ENCODE assay signal across 9 mouse cellular contexts in the genomic region with DNA sequence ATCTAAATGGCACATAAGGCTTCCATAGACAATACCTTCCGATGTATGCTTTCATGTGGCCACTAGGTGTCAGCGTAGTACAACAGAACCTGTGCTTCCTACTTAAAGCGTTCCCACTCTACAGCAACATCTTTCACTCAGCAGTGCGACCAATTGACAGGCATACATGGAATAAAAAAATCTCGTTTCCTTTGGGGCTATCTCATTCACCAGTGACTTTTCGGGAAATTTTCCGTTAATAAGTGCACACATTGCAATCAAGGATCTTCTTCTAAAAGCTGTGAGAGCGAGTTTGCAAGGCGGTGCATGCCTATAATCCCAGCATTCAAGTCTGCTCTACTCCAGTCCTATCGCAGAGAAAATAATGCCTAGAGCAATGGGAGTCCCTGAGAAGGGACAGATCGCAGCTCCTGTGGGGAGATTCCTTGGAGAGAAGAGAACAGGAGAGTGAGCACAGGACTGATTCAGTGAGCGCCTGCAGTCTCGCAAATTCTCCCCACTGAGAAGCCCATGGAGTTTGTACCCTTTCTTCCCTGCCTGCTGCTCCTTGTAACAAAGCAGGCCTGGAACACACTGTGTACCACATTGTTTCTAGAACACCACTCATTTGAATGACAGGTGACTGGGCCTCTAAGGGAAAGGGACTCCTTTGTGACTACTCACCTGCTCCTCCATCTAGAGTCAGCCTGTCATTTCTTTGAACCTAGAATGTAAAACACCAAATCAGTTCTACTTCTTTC.
A peak's percentile ranks its signal among the peaks of the same experiment; 100 is the strongest.
DNase-seq lines count a peak whose midpoint lies in the region; ATAC-seq and TF ChIP-seq lines count a peak whose summit lies in the region.
"Had no signal": no experiment of that assay in that cellular context is flagged by ENCODE, and none has a peak within 500 bp of the region (broad histone marks: within the 10 kb centered on the region; RNA-seq: fewer than 3 reads in every experiment).

No protein-coding gene starts in this region.

- H3K9ac ChIP-seq in CH12.LX (ENCODE audit: insufficient read depth, low read depth) = no peak overlapping the region
- H3K9ac ChIP-seq in embryonic facial prominence, embryonic 12.5 days = no peak overlapping the region
- peak overlapping the region; percentile 8; the same call in 1 of the 2 replicates for H3K9ac ChIP-seq in heart, embryonic 13.5 days
- H3K9ac ChIP-seq in kidney, embryonic 16.5 days (replicated peaks; ENCODE audit: low read length) = no peak overlapping the region
- H3K9ac ChIP-seq in limb, embryonic 14.5 days (ENCODE audit: low read depth, low read length, severe bottlenecking) = no peak overlapping the region
- H3K9ac ChIP-seq in neural tube, embryonic 13.5 days = peak overlapping the region; percentile 38

- peaks cover 0 to 10% of the 10 kb centered on the region in 2 experiments; a peak in 2 of 4 replicates for H3K4me1 ChIP-seq in CH12.LX (ENCODE audit: control insufficient read depth in 1 of 2, insufficient read depth in 2 of 2)
- no peaks in the 10 kb centered on the region for H3K4me1 ChIP-seq in embryonic facial prominence, embryonic 12.5 days
- no peaks in the 10 kb centered on the region for H3K4me1 ChIP-seq in heart, embryonic 13.5 days
- H3K4me1 ChIP-seq in kidney, embryonic 16.5 days (ENCODE audit: insufficient read depth, low read length) = no peaks in the 10 kb centered on the region
- H3K4me1 ChIP-seq in limb, embryonic 14.5 days (ENCODE audit: control insufficient read depth, insufficient read depth, low read length) = no peaks in the 10 kb centered on the region
- peaks cover 5% of the 10 kb centered on the region for H3K4me1 ChIP-seq in neural tube, embryonic 13.5 days (replicated peaks)

- H3K4me2 ChIP-seq in CH12.LX (ENCODE audit: insufficient read depth, low read depth, poor library complexity, severe bottlenecking) = peak overlapping the region; percentile 32; the same call in 1 of the 2 replicates
- peak overlapping the region; percentile 15; the same call in 1 of the 2 replicates for H3K4me2 ChIP-seq in embryonic facial prominence, embryonic 12.5 days (replicated peaks)
- H3K4me2 ChIP-seq in heart, embryonic 13.5 days = peak overlapping the region; percentile 59
- H3K4me2 ChIP-seq in kidney, embryonic 16.5 days (replicated peaks; ENCODE audit: low read depth, low read length) = peak overlapping the region; percentile 33; the same call in 1 of the 2 replicates
- H3K4me2 ChIP-seq in limb, embryonic 14.5 days (replicated peaks; ENCODE audit: low read depth, low read length, severe bottlenecking) = peak overlapping the region; percentile 21; the same call in 1 of the 2 replicates
- peak overlapping the region; percentile 48 for H3K4me2 ChIP-seq in neural tube, embryonic 13.5 days

- TF ChIP-seq CTCF in CH12.LX (conservative IDR thresholded peaks at IDR 0.05 in 1 of 2, IDR thresholded peaks at IDR 0.05 in 1 of 2; ENCODE audit: low read depth in 2 of 2, low read length in 2 of 2) = peak; percentile 70 to 94

- ATAC-seq in embryonic facial prominence, embryonic 12.5 days (ENCODE audit: insufficient number of reproducible peaks, insufficient read depth, low FRiP score, low TSS enrichment) = no peak
- no peak for ATAC-seq in heart, embryonic 13.5 days (ENCODE audit: extremely low read depth, insufficient number of reproducible peaks, low FRiP score, low TSS enrichment)
- ATAC-seq in kidney, embryonic 16.5 days (ENCODE audit: low FRiP score, low TSS enrichment) = 0 out of 2 replicates have a peak, but pooled peaks have one; percentile 77
- peak; percentile 80; the same call in 1 of the 2 replicates for ATAC-seq in limb, embryonic 14.5 days (ENCODE audit: low FRiP score, low read depth)
- ATAC-seq in neural tube, embryonic 13.5 days (ENCODE audit: low read depth) = peak; percentile 95

- in situ Hi-C loops in CH12.LX (cut with MboI; ENCODE audit: low pct_ligation_motif_present, low pct_unique_long_range_greater_than_20kb, low sequenced_read_pairs) = loop anchor here (5.0 to 25.0 kb wide), 3 partner anchors 102 to 652 kb away; no protein-coding TSS in a partner anchor

- no peak for TF ChIP-seq EP300 in CH12.LX (IDR thresholded peaks at IDR 0.05; ENCODE audit: low read length)

- H3K27me3 ChIP-seq in CH12.LX (replicated peaks) = no peaks in the 10 kb centered on the region
- no peaks in the 10 kb centered on the region for H3K27me3 ChIP-seq in embryonic facial prominence, embryonic 12.5 days
- H3K27me3 ChIP-seq in heart, embryonic 13.5 days (replicated peaks) = peaks cover 3% of the 10 kb centered on the region; the same call in 1 of the 2 replicates
- H3K27me3 ChIP-seq in kidney, embryonic 16.5 days (ENCODE audit: insufficient read depth, low read length) = no peaks in the 10 kb centered on the region
- no peaks in the 10 kb centered on the region for H3K27me3 ChIP-seq in limb, embryonic 14.5 days (ENCODE audit: control insufficient read depth, insufficient read depth, low read length)
- no peaks in the 10 kb centered on the region for H3K27me3 ChIP-seq in neural tube, embryonic 13.5 days
- H3K27me3 ChIP-seq: megakaryocyte, embryonic 14.5 days had no signal

- H3K36me3 ChIP-seq in CH12.LX (replicated peaks in 1 of 2; ENCODE audit: control insufficient read depth in 1 of 2, insufficient read depth in 1 of 2, low read length in 1 of 2) = no peaks in the 10 kb centered on the region
- no peaks in the 10 kb centered on the region for H3K36me3 ChIP-seq in embryonic facial prominence, embryonic 12.5 days
- no peaks in the 10 kb centered on the region for H3K36me3 ChIP-seq in heart, embryonic 13.5 days
- no peaks in the 10 kb centered on the region for H3K36me3 ChIP-seq in kidney, embryonic 16.5 days (ENCODE audit: insufficient read depth, low read length)
- H3K36me3 ChIP-seq in limb, embryonic 14.5 days (ENCODE audit: control insufficient read depth, insufficient read depth, low read length) = no peaks in the 10 kb centered on the region
- H3K36me3 ChIP-seq in neural tube, embryonic 13.5 days = no peaks in the 10 kb centered on the region

- TF ChIP-seq RAD21 in CH12.LX (IDR thresholded peaks at IDR 0.05; ENCODE audit: low read depth, low read length) = no peak; the same call in none of the 2 replicates

- no peak for TF ChIP-seq POLR2A in CH12.LX (IDR thresholded peaks at IDR 0.05; ENCODE audit: low read depth, low read length)
- TF ChIP-seq POLR2A in limb, embryonic 14.5 days (IDR thresholded peaks at IDR 0.05; ENCODE audit: borderline replicate concordance, extremely low read depth, insufficient read depth, insufficient read length) = no peak

- DNase-seq in CH12.LX (ENCODE audit: extremely low read depth) = peak; percentile 80
- DNase-seq in adrenal gland, postnatal 25 days = peak; percentile 28
- DNase-seq in limb, embryonic 14.5 days (ENCODE audit: low spot score) = peak; percentile 83
- DNase-seq in thymus, postnatal 14 days = peak; percentile 61

- WGBS in embryonic facial prominence, embryonic 12.5 days = 19% methylated on average over 13 of the region's 13 CpGs
- 23% methylated on average over 13 of the region's 13 CpGs for WGBS in heart, embryonic 13.5 days
- 21% methylated on average over 13 of the region's 13 CpGs for WGBS in kidney, embryonic 16.5 days
- WGBS in limb, embryonic 14.5 days = 23% methylated on average over 13 of the region's 13 CpGs
- WGBS in neural tube, embryonic 13.5 days = 16% methylated on average over 13 of the region's 13 CpGs

- dilution Hi-C loops in CH12.LX (cut with MboI; ENCODE audit: extremely low pct_ligation_motif_present, extremely low pct_unique_long_range_greater_than_20kb, low sequenced_read_pairs) = no loop called here

- H3K9me3 ChIP-seq in CH12.LX (replicated peaks; ENCODE audit: low read length) = no peaks in the 10 kb centered on the region
- no peaks in the 10 kb centered on the region for H3K9me3 ChIP-seq in embryonic facial prominence, embryonic 12.5 days
- H3K9me3 ChIP-seq in heart, embryonic 13.5 days = no peaks in the 10 kb centered on the region
- no peaks in the 10 kb centered on the region for H3K9me3 ChIP-seq in kidney, embryonic 16.5 days (ENCODE audit: low read length)
- H3K9me3 ChIP-seq in limb, embryonic 14.5 days (ENCODE audit: control insufficient read depth, low read length) = no peaks in the 10 kb centered on the region
- no peaks in the 10 kb centered on the region for H3K9me3 ChIP-seq in neural tube, embryonic 13.5 days
- H3K9me3 ChIP-seq: megakaryocyte, embryonic 14.5 days had no signal

- H3K27ac ChIP-seq in CH12.LX (ENCODE audit: insufficient read depth, low read depth) = no peak overlapping the region
- no peak overlapping the region for H3K27ac ChIP-seq in embryonic facial prominence, embryonic 12.5 days
- no peak overlapping the region for H3K27ac ChIP-seq in heart, embryonic 13.5 days (replicated peaks)
- H3K27ac ChIP-seq in kidney, embryonic 16.5 days (ENCODE audit: low read length) = no peak overlapping the region
- H3K27ac ChIP-seq in limb, embryonic 14.5 days (replicated peaks; ENCODE audit: low read depth, low read length) = no peak overlapping the region
- no peak overlapping the region for H3K27ac ChIP-seq in neural tube, embryonic 13.5 days (replicated peaks)

- H3K79me2 ChIP-seq in CH12.LX (replicated peaks; ENCODE audit: control insufficient read depth, extremely low read depth, insufficient read depth, poor library complexity, severe bottlenecking) = no peaks in the 10 kb centered on the region

- H3K4me3 ChIP-seq in CH12.LX (replicated peaks in 1 of 3; ENCODE audit: low read depth in 2 of 3, low read length in 2 of 3, poor library complexity in 1 of 3) = no peak overlapping the region
- no peak overlapping the region for H3K4me3 ChIP-seq in embryonic facial prominence, embryonic 12.5 days
- H3K4me3 ChIP-seq in heart, embryonic 13.5 days = peak overlapping the region; percentile 9; the same call in 1 of the 2 replicates
- H3K4me3 ChIP-seq in kidney, embryonic 16.5 days (ENCODE audit: low read length) = no peak overlapping the region
- no peak overlapping the region for H3K4me3 ChIP-seq in limb, embryonic 14.5 days (replicated peaks; ENCODE audit: low read length)
- peak overlapping the region; percentile 19; the same call in 1 of the 2 replicates for H3K4me3 ChIP-seq in neural tube, embryonic 13.5 days
- H3K4me3 ChIP-seq: megakaryocyte, embryonic 14.5 days had no signal

TF ChIP-seq in CH12.LX, 34 proteins besides CTCF, POLR2A, EP300 and RAD21:
- TF ChIP-seq ZC3H11A (IDR thresholded peaks at IDR 0.05; ENCODE audit: low read depth, low read length) (peak; percentile 94), TCF12 (IDR thresholded peaks at IDR 0.05; ENCODE audit: low read depth, low read length) (no peak), IRF4 (IDR thresholded peaks at IDR 0.05; ENCODE audit: low read depth, low read length) (peak; percentile 33; the same call in 1 of the 2 replicates), MYC (IDR thresholded peaks at IDR 0.05; ENCODE audit: low read depth, low read length) (0 out of 2 replicates have a peak, but pooled peaks have one; percentile 22), JUND (conservative IDR thresholded peaks at IDR 0.05; ENCODE audit: low read depth, low read length) (peak; percentile 25; the same call in 1 of the 2 replicates), SIN3A (IDR thresholded peaks at IDR 0.05; ENCODE audit: low read length) (peak; percentile 38; the same call in 1 of the 2 replicates), SMC3 (IDR thresholded peaks at IDR 0.05; ENCODE audit: low read depth, low read length) (peak; percentile 96), HCFC1 (IDR thresholded peaks at IDR 0.05; ENCODE audit: low read depth, low read length) (no peak)
TF ChIP-seq in CH12.LX: peak in this region for 6.

Comparison
In these comparisons a context has a peak if more than half of its experiments do, and no peak if none do; other contexts are left out.
1. DNase-seq: peak in every context shown above with its lines; median percentile 83 in limb, embryonic 14.5 days; 80 in CH12.LX; 61 in thymus, postnatal 14 days; 28 in adrenal gland, postnatal 25 days.
2. H3K4me3 ChIP-seq: peak in heart, embryonic 13.5 days (single experiment) and neural tube, embryonic 13.5 days (single experiment); none in CH12.LX (0 of 3), embryonic facial prominence, embryonic 12.5 days (single experiment), kidney, embryonic 16.5 days (single experiment) and limb, embryonic 14.5 days (single experiment).
3. H3K9ac ChIP-seq: peak in heart, embryonic 13.5 days (single experiment) and neural tube, embryonic 13.5 days (single experiment); none in CH12.LX (single experiment), embryonic facial prominence, embryonic 12.5 days (single experiment), kidney, embryonic 16.5 days (single experiment) and limb, embryonic 14.5 days (single experiment).
4. ATAC-seq: peak in kidney, embryonic 16.5 days (single experiment), limb, embryonic 14.5 days (single experiment) and neural tube, embryonic 13.5 days (single experiment); none in embryonic facial prominence, embryonic 12.5 days (single experiment) and heart, embryonic 13.5 days (single experiment).
5. Peak in every context shown above with its lines, with median percentiles within 50 percentile points of each other: H3K4me2 ChIP-seq.